Mouse (Mus musculus): ENCODE results near the gene a.
"Not testable (repeated sequence)": the region's sequence is repeated elsewhere in the genome, so short reads cannot be mapped to it uniquely, and the experiment has no call there.

The a gene

GRCm38 (mm10) chr2:155050108-155050503, 258.9 kb downstream of the a start:
- peak; percentile 36 for DNase-seq (ENCODE audit: low read depth, low spot score)

GRCm38 (mm10) chr2:155050504-155051236, 259.5 kb downstream of the a start:
- DNase-seq (ENCODE audit: low read depth, low spot score): peak; percentile 97

DNA sequence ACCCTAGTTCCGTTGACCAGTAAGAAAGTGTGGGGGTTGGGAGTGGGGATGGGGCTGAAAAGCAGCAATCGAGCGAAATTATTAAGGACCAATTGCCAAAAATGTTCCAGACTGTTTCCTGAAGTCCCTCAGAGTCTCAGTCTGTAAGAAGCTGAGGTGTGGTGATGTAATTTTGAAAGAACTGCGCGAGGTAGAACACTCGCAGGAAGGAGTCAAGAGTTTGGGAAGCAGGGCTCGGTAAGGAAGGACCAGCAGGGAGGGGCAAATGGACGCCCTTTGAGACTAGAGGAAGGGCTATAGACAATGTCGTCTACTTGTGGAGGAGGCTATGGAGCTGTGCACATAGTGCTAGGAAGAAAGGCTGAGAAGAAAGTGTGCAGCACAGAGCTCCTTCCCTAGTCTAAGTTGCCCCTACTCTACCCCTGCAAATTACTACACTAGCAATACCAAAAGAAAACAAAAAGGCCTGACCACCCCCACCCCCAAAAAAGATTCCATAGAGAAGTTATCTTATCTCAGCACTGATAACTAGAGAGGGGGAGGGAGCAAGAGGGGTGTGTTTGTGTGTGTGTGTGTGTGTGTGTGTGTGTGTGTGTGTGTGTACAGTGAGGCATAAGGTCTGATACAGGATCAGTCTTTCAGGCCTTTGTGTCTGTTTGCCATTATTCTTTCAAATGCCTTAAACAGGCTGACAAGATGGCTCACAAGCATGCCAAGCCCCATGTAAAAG, 260.6 kb downstream of the a start:
- no peak for DNase-seq (ENCODE audit: low read depth, low spot score)

GRCm38 (mm10) chr2:155052681-155053080, 261.5 kb downstream of the a start:
- peak; percentile 64 for DNase-seq (ENCODE audit: low read depth, low spot score)

GRCm38 (mm10) chr2:155053512-155053911, 262.3 kb downstream of the a start:
- not testable (repeated sequence) for DNase-seq (ENCODE audit: low read depth, low spot score)

GRCm38 (mm10) chr2:155054672-155055071, 263.5 kb downstream of the a start:
- DNase-seq (ENCODE audit: low read depth, low spot score): no peak

GRCm38 (mm10) chr2:155056076-155056578, 264.9 kb downstream of the a start:
- DNase-seq (ENCODE audit: low read depth, low spot score): no peak

DNA sequence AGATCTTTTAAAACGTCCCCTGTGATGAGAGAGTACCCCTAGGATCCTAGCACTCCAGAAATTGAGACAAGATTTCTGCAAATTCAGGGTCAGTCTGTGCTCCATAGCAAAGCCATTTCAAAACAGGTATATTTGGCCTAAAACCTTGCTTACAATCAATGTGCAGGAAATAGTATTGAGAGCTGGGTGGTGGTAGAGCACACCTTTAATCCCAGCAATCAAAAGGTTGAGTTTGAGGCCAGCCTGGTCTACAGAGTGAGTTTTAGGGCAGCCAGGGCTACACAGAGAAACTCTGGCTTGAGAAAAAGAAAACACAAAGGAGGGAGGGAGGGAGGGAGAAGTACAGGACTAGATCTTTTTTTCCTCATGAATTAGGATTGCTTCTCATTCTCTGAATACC, 266.2 kb downstream of the a start:
- no peak for DNase-seq (ENCODE audit: low read depth, low spot score)

- no peak for DNase-seq (ENCODE audit: low read depth, low spot score)
These were observed 279.8 kb downstream of the a start for GRCm38 (mm10) chr2:155071027-155071426.

- DNase-seq (ENCODE audit: low read depth, low spot score): no peak
These were observed 281.3 kb downstream of the a start for GRCm38 (mm10) chr2:155072353-155073145.

DNA sequence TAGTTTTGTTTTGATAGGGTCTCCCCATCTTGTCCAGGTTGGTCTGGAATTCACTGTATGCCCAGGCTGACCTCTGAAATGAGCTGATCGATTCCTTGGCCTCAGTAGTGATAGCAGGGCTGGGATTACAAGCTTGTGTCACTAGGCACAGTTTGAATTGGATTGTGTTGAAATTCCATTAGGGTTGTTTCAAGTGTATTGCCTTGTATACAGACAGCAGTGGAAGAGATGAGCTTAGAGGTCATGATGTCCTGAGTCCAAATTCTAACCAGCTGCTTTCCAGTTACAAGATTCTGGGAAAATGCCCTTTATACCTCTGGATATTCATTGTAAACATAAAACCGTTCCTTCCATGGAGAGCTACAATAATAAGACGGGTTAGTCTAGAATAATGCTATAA, 282.1 kb downstream of the a start:
- DNase-seq (ENCODE audit: low read depth, low spot score): no peak

DNA sequence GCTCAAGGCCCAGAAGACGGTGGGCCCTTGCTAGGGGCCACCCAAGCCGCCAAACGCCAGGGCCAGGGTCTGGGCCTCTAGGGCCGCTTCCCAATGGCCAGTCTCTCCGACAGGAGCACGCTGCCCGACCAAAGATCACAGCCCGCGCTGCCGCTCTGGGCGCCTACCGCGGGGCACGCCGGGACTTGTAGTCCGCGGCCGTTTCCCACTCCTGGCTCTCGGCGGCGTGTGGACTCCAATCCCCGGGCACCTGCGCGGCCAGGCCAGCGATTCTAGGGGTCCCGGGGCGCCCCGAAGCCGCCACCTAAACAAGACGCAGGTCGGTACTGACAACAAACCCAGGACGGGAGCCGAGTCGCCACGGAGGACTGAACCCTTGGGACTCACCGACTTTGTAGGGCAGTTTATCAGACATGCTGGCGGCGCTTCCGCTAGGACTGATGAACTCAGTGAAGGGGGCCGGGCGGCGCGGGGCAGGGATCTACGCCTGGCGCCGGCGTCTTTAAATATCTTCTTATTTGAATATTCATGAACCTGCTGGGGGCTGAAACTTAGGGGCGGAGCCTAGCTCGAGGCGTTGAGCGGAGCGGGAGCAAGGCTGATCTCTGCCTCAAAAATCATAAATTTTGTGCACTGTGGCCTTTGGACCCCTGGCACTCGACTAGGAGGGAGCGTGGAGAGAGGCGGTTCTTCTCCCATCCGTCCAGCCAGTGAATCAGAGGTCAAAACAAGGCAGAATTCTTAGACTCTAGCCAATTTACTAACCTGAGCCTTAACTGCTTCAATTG, 283.0 kb downstream of the a start, which contains the start of gene Ahcy:
TSS of gene Ahcy (minus strand) at position 520 of the 788 bp plus-strand sequence.
- DNase-seq (ENCODE audit: low read depth, low spot score): peak; percentile 75

DNA sequence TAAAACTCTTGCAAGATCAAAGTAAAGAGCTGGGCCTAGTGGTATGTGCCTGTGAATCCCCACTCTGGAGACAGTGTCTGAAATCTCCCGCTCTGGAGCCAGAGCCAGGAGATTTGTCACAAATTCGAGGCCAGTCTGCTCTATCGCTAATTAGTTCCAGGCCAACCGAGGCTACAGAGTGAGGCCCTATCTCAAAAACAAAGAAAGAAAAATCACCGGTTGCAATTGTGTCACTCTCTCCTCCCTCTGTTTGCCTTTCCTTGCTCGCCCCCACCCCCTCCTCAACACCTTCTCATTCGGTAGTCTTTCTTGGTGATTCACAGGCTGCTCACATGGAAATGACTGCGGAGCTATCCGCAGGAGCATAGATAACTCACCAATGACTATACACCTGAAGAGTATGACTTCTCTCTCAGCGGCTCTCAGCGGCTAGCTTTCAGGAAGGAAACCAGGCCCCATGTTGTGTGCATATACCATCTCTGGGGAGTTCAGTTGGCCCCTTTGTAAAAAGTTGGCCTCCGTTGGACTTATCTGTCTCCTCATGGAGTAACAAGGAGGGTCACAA, 283.6 kb downstream of the a start:
- DNase-seq (ENCODE audit: low read depth, low spot score): no peak

DNA sequence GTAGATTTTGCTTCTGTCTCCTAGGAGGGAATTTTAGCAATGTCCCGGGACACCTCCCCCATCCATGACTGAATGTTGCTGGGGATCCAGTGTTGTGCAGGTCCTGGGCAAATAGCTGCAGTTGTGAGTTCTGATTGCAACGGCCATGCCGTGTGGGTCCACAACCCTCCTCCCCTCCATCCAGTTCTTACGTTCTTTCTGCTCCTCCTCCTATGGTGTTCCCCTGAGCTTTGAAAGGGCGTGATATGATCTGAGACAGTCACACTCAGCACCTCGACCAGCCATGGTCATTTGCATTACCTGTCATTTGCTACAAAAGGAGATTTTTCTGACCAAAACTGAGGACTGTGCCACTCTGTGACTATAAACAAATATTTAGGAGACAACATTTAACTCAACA, 284.4 kb downstream of the a start:
- no peak for DNase-seq (ENCODE audit: low read depth, low spot score)

DNA sequence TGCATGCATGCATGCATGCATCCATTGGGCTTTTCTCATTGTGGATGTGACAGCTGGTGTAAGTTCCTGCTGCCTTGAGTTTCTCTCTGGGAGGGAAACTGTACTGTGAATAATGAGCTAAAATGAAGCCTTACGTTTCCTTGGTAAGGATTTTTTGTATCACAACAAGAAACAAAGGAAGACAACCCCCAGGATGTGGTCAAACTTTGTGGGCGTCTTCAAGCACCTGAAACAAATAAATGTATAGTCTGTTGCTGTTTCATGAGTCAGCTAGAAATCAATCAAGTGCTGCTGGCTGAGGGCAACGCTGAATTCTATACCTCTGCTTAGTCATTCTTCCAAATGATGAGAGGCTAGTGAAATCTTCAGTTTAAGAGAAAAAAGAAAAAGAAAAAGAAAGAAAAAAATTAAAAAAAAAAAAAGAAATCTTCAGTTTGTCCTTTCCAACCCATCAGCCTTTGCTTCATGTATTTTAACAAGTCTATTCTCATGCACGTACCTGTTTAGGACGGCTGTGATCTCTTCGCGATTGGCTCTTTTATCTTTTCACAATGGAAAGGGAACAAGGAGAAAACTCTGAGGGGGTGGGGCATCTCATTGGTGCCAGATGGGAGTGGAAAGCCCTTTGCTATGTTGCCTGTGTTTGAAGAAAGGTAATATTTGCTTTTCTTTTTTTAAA, 288.4 kb downstream of the a start:
- no peak for DNase-seq (ENCODE audit: low read depth, low spot score)

DNA sequence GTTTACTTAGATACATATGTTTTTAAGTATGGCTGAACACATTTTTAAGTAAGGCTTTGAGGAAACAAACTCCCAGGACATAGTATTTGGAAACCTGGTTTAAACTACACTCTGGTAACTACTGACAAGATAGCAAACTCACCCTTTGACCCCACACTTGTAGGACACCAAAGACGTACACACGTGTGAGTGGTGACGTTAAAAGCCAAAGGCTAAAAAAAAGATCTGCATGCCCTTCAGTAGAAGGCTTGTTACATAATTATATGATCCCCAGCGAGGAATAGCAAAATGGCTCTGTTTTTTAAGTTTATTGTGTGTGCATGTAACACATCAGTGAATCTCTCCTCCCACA, 289.0 kb downstream of the a start:
- no peak for DNase-seq (ENCODE audit: low read depth, low spot score)

DNA sequence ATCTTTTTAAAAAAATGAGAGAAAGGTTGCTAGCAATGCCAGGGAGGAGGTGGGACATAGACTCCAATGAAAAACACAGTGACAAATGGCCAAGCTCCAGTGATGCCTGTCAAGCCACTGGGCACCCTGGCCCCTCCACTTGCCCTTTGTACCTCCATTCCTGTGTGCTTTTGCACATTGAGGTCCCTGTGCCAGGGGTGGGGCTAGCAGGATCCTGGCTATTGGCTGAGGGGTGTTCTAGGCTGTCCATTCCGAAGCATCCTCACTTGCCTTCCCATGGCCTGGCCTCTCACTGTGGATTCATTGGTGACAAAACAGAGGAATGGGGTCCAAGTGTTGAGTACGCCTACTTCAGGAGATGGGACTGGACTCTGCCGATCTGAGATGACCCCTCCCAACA, 289.9 kb downstream of the a start:
- DNase-seq (ENCODE audit: low read depth, low spot score): no peak

GRCm38 (mm10) chr2:155082121-155082803, 291.1 kb downstream of the a start:
- peak; percentile 21 for DNase-seq (ENCODE audit: low read depth, low spot score)

DNA sequence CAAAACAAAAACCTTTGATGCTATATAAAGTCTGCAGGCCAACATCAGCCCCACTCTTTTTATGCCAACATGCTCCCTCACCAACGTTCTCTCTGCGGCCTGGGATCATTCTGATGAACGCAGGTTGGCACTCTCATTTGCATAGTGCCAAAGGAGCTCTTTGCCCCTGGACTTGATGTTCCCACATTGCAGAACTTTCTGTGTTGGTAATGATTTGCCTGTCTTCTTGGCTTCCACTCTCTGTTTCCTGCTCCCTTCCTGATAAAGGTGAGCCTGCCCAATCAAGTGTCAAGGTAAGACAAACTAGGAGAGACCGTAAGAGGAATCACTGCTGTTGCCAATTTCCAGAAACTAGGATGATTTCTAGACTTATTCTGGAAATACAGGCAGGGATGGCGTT, 293.3 kb downstream of the a start:
- no peak for DNase-seq (ENCODE audit: low read depth, low spot score)

- DNase-seq (ENCODE audit: low read depth, low spot score): no peak
These were observed 295.1 kb downstream of the a start for GRCm38 (mm10) chr2:155086328-155086727.
